Mouse (Mus musculus) CH12.LX (cell line): ENCODE measurements around the gene Pla1a.
A peak's percentile ranks its signal among the peaks of the same experiment; 100 is the strongest.

Source experiments
- CTCF ChIP-seq, 2 experiments: IDR thresholded peaks in 1 of 2; conservative IDR thresholded peaks in 1 of 2; 2 replicates each; pipeline ENCODE4 v1.5.1; 2011 to 2012; ENCODE audit warnings: low read depth in 2 of 2, low read length in 2 of 2, improper control_type of control experiment in 1 of 2, inconsistent platforms in 1 of 2, mild to moderate bottlenecking in 1 of 2, moderate library complexity in 1 of 2
- ELF1 ChIP-seq: IDR thresholded peaks from 2 replicates; pipeline ENCODE4 v1.6.1; 2014; ENCODE audit warnings: low read depth, mild to moderate bottlenecking, inconsistent platforms, low read length, improper control_type of control experiment
- GABPA ChIP-seq: IDR thresholded peaks from 2 replicates; pipeline ENCODE4 v1.6.1; 2012; ENCODE audit warnings: low read depth, low read length, improper control_type of control experiment, inconsistent platforms; ENCODE audit not compliant: insufficient replicate concordance
- JUN ChIP-seq: IDR thresholded peaks from 2 replicates; pipeline ENCODE4 v1.6.1; 2011; ENCODE audit warnings: low read depth, mild to moderate bottlenecking, low read length, improper control_type of control experiment, moderate library complexity; ENCODE audit not compliant: insufficient read depth
- MAX ChIP-seq: IDR thresholded peaks from 2 replicates; pipeline ENCODE4 v1.6.1; 2011; ENCODE audit warnings: low read length, improper control_type of control experiment
- MEF2A ChIP-seq: IDR thresholded peaks from 2 replicates; pipeline ENCODE4 v1.6.1; 2014; ENCODE audit warnings: low read depth, mild to moderate bottlenecking, inconsistent platforms, low read length, improper control_type of control experiment, borderline replicate concordance
- POLR2A ChIP-seq: IDR thresholded peaks from 2 replicates; pipeline ENCODE4 v1.6.1; 2011; ENCODE audit warnings: low read depth, mild to moderate bottlenecking, improper control_type of control experiment, low read length
- USF1 ChIP-seq: IDR thresholded peaks from 2 replicates; pipeline ENCODE4 v1.6.1; 2014; ENCODE audit warnings: low read depth, mild to moderate bottlenecking, inconsistent platforms, low read length, improper control_type of control experiment
- ZMIZ1 ChIP-seq: IDR thresholded peaks from 2 replicates; pipeline ENCODE4 v1.6.1; 2012; ENCODE audit warnings: low read depth, mild to moderate bottlenecking, inconsistent platforms, low read length, improper control_type of control experiment
- ZNF384 ChIP-seq: IDR thresholded peaks from 2 replicates; pipeline ENCODE4 v1.6.1; 2012; ENCODE audit warnings: low read depth, low read length, improper control_type of control experiment, inconsistent platforms

DNA sequence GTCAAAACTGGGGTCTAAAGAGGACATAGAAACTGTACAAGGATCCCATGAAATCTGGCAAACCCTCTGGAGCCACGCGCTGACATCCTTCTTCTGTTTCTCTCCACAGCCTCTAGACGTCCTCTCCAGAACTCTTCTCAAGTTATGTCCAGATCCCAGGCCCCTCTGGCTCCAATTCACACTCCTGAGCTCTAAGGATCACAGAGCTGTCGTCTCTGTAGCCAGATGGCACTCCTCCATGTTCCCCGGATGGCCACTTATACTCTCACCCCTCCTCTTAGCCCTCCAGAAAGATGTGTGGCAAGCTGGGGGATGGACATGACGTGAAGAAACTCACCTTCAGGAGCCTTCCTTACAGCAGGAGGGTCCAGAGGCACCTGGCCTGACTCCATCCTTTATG is 55.4 kb downstream of the Pla1a start:
- TF ChIP-seq CTCF (conservative IDR thresholded peaks at IDR 0.05 in 1 of 2, IDR thresholded peaks at IDR 0.05 in 1 of 2; ENCODE audit: low read depth in 2 of 2, low read length in 2 of 2): no peak
- peak; percentile 25; the same call in 1 of the 2 replicates for TF ChIP-seq POLR2A
- TF ChIP-seq ZNF384: no peak
- TF ChIP-seq MAX: no peak
- no peak for TF ChIP-seq JUN
- TF ChIP-seq ZMIZ1: no peak
- TF ChIP-seq MEF2A: no peak
- no peak for TF ChIP-seq USF1
- TF ChIP-seq ELF1: no peak
- TF ChIP-seq GABPA: no peak
